Mouse (Mus musculus): Measurements from ENCODE around the gene Foxe3. TPM values are rescaled to one million over a fixed set of nuclear protein-coding genes. Genes with fewer than 3 reads are reported as not detected.
A peak's percentile ranks its signal among the peaks of the same experiment; 100 is the strongest.

Foxe3 gene
- polyA plus RNA-seq, 1 experiment from 2014 or later, result not detected

DNA sequence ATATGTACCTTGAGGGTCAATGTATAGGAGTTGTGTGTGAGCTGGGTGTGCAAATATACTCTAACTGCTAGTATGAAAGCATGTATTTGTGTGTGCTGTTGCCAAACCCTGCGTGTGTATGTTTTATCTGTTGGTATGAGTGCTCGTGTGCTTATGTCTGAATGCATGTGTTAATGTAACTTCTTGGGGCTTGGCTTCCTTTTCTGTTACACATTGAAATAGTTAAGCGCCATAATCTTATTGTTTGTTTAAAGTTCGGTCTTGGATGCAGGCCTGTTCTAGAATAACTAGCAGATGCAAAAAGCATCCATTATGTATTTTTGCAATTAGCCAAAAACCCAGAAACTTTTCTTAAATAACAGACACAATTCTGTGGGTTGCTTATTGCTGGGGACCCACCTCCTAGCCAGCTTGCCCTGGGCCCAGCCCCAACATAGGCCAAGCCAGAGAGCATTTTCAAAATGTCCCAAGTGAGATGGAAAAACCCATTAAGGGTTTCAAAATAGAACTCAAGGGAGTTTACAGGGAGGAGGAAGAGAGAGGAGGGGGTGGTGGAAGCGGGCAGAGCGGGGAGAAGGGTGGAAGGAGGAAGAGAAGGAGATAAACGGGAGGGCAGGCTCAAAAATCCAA lies 22.2 kb upstream of the Foxe3 start:
- ATAC-seq (no peak), DNase-seq (ENCODE audit: low spot score) (no peak)
- 65% methylated on average over 7 of the region's 7 CpGs for WGBS
- H3K36me3 ChIP-seq (ENCODE audit: control insufficient read depth, insufficient read depth, low read length), result no peaks in the 10 kb centered on the region
- 0 out of 2 replicates have a peak, but pooled peaks cover 9% of the 10 kb centered on the region for H3K27me3 ChIP-seq (replicated peaks; ENCODE audit: control insufficient read depth, insufficient read depth, low read length)
- no peak overlapping the region for H3K27ac ChIP-seq (ENCODE audit: low read depth, low read length)
- H3K4me2 ChIP-seq (ENCODE audit: low read length), result no peak overlapping the region
- no peak overlapping the region for H3K4me3 ChIP-seq (ENCODE audit: low read depth, low read length)
- peaks cover 2% of the 10 kb centered on the region; the same call in 1 of the 2 replicates for H3K4me1 ChIP-seq (ENCODE audit: control insufficient read depth, insufficient read depth, low read length)
- H3K9me3 ChIP-seq (replicated peaks; ENCODE audit: control insufficient read depth, low read length), result no peaks in the 10 kb centered on the region
- no peak overlapping the region for H3K9ac ChIP-seq (ENCODE audit: low read length)

- peak; percentile 82 for ATAC-seq
- Histone ChIP-seq H3K9me3 (replicated peaks; ENCODE audit: control insufficient read depth, low read length) (no peaks in the 10 kb centered on the region), H3K9ac (ENCODE audit: low read length) (no peak overlapping the region), H3K4me2 (ENCODE audit: low read length) (no peak overlapping the region), H3K27ac (ENCODE audit: low read depth, low read length) (no peak overlapping the region), H3K4me1 (ENCODE audit: control insufficient read depth, insufficient read depth, low read length) (peaks cover 2% of the 10 kb centered on the region; the same call in 1 of the 2 replicates), H3K4me3 (ENCODE audit: low read depth, low read length) (no peak overlapping the region), H3K36me3 (ENCODE audit: control insufficient read depth, insufficient read depth, low read length) (no peaks in the 10 kb centered on the region), H3K27me3 (replicated peaks; ENCODE audit: control insufficient read depth, insufficient read depth, low read length) (0 out of 2 replicates have a peak, but pooled peaks cover 9% of the 10 kb centered on the region)
- 33% methylated on average over 6 of the region's 6 CpGs for WGBS
- peak; percentile 79 for DNase-seq (ENCODE audit: low spot score)
Measured at GRCm38 (mm10) chr4:114947395-114947794, 21.6 kb upstream of the Foxe3 start.

DNA sequence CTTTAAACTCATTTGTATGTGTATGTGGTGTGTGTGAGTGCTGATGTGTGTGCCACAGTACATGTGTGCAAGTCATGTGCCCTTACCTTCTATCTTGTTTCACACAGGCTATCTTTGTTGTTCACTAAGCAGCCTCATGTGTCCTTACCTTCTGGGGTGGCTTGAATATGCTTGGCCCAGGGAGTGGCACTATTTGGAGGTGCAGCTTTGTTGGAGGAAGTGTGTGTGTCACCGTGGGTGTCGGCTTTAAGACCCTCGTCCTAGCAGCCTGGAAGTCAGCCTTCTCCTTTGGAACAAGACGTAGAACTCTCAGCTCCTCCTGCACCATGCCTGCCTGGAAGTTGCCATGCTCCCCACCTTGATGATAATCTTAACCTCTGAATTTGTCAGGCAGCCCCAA lies 20.6 kb upstream of the Foxe3 start:
- H3K4me2 ChIP-seq (ENCODE audit: low read length), result no peak overlapping the region
- no peaks in the 10 kb centered on the region for H3K36me3 ChIP-seq (ENCODE audit: control insufficient read depth, insufficient read depth, low read length)
- no peak overlapping the region for H3K4me3 ChIP-seq (ENCODE audit: low read depth, low read length)
- H3K9me3 ChIP-seq (replicated peaks; ENCODE audit: control insufficient read depth, low read length), result no peaks in the 10 kb centered on the region
- no peak overlapping the region for H3K27ac ChIP-seq (ENCODE audit: low read depth, low read length)
- WGBS, result 83% methylated on average over 4 of the region's 4 CpGs
- 0 out of 2 replicates have a peak, but pooled peaks cover 9% of the 10 kb centered on the region for H3K27me3 ChIP-seq (replicated peaks; ENCODE audit: control insufficient read depth, insufficient read depth, low read length)
- H3K4me1 ChIP-seq (ENCODE audit: control insufficient read depth, insufficient read depth, low read length), result peaks cover 2% of the 10 kb centered on the region; the same call in 1 of the 2 replicates
- no peak for ATAC-seq
- no peak overlapping the region for H3K9ac ChIP-seq (ENCODE audit: low read length)
- no peak for DNase-seq (ENCODE audit: low spot score)

DNA sequence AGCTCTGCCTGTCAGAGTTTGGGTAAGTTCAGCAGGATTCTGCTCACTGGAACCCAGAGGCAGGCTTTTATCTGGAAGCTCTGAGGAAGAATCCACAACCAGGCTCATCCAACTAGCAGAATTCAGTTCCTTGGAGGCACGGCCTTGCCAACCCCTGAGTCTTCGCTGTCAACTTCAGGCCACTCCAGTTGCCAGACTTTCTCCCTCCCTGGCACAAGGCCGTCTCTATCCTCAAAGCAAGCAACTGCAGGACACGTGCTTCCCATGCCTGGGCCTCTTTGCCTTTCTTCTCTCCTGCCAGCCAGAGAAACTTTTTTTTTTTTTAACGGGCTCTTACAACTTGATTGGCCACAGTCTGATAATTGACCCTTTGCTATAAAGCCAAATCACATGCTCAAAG lies 19.2 kb upstream of the Foxe3 start:
- ATAC-seq (no peak), DNase-seq (ENCODE audit: low spot score) (peak; percentile 37)
- H3K9ac ChIP-seq (ENCODE audit: low read length), result no peak overlapping the region
- 0 out of 2 replicates have a peak, but pooled peaks cover 9% of the 10 kb centered on the region for H3K27me3 ChIP-seq (replicated peaks; ENCODE audit: control insufficient read depth, insufficient read depth, low read length)
- H3K36me3 ChIP-seq (ENCODE audit: control insufficient read depth, insufficient read depth, low read length), result no peaks in the 10 kb centered on the region
- no peaks in the 10 kb centered on the region for H3K9me3 ChIP-seq (replicated peaks; ENCODE audit: control insufficient read depth, low read length)
- H3K27ac ChIP-seq (ENCODE audit: low read depth, low read length), result no peak overlapping the region
- H3K4me1 ChIP-seq (ENCODE audit: control insufficient read depth, insufficient read depth, low read length), result peaks cover 2% of the 10 kb centered on the region; the same call in 1 of the 2 replicates
- H3K4me3 ChIP-seq (ENCODE audit: low read depth, low read length), result no peak overlapping the region
- 16% methylated on average over 5 of the region's 5 CpGs for WGBS
- no peak overlapping the region for H3K4me2 ChIP-seq (ENCODE audit: low read length)

DNA sequence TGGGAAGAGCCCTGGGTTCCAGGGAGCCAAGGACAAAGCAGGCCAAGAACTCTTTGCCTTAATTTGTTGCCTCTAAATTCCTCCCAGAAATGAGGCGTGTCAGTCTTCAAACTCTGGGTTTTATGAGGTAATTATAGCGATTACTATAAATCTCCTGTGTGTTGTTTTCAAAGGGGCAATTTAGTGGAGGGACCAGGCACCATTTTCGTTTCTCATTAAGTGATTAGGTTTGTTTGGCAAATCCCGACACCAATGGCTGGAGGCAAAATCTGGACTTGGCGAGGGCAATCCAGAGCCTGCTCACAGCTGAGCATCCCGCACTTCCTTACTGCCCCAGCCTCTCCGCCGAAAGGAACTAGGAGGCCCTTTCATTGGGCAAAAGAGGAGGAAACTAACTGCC lies 16.8 kb upstream of the Foxe3 start:
- H3K27ac ChIP-seq (ENCODE audit: low read depth, low read length), result no peak overlapping the region
- no peak for ATAC-seq

GRCm38 (mm10) chr4:114942112-114942511 lies 16.3 kb upstream of the Foxe3 start:
- no peaks in the 10 kb centered on the region for H3K36me3 ChIP-seq (ENCODE audit: control insufficient read depth, insufficient read depth, low read length)
- 40% methylated on average over 4 of the region's 4 CpGs for WGBS
- peaks cover 2% of the 10 kb centered on the region; the same call in 1 of the 2 replicates for H3K4me1 ChIP-seq (ENCODE audit: control insufficient read depth, insufficient read depth, low read length)
- no peaks in the 10 kb centered on the region for H3K9me3 ChIP-seq (replicated peaks; ENCODE audit: control insufficient read depth, low read length)
- ATAC-seq (no peak), DNase-seq (ENCODE audit: low spot score) (no peak)
- 0 out of 2 replicates have a peak, but pooled peaks cover 9% of the 10 kb centered on the region for H3K27me3 ChIP-seq (replicated peaks; ENCODE audit: control insufficient read depth, insufficient read depth, low read length)
- no peak overlapping the region for H3K4me3 ChIP-seq (ENCODE audit: low read depth, low read length)
- no peak overlapping the region for H3K9ac ChIP-seq (ENCODE audit: low read length)
- no peak overlapping the region for H3K27ac ChIP-seq (ENCODE audit: low read depth, low read length)
- no peak overlapping the region for H3K4me2 ChIP-seq (ENCODE audit: low read length)

More for the DNA sequence above, 16.8 kb upstream of the Foxe3 start:
- peaks cover 2% of the 10 kb centered on the region; the same call in 1 of the 2 replicates for H3K4me1 ChIP-seq (ENCODE audit: control insufficient read depth, insufficient read depth, low read length)
- DNase-seq (ENCODE audit: low spot score), result peak; percentile 39
- H3K4me2 ChIP-seq (ENCODE audit: low read length), result no peak overlapping the region
- H3K4me3 ChIP-seq (ENCODE audit: low read depth, low read length), result no peak overlapping the region
- H3K9ac ChIP-seq (ENCODE audit: low read length), result no peak overlapping the region
- H3K27me3 ChIP-seq (replicated peaks; ENCODE audit: control insufficient read depth, insufficient read depth, low read length), result 0 out of 2 replicates have a peak, but pooled peaks cover 9% of the 10 kb centered on the region
- H3K9me3 ChIP-seq (replicated peaks; ENCODE audit: control insufficient read depth, low read length), result no peaks in the 10 kb centered on the region
- no peaks in the 10 kb centered on the region for H3K36me3 ChIP-seq (ENCODE audit: control insufficient read depth, insufficient read depth, low read length)
- 18% methylated on average over 8 of the region's 8 CpGs for WGBS

GRCm38 (mm10) chr4:114941311-114941710 lies 15.5 kb upstream of the Foxe3 start:
- WGBS, result 81% methylated on average over 4 of the region's 4 CpGs
- DNase-seq (ENCODE audit: low spot score) (no peak), ATAC-seq (no peak)
- H3K27ac ChIP-seq (ENCODE audit: low read depth, low read length), result no peak overlapping the region
- H3K4me1 ChIP-seq (ENCODE audit: control insufficient read depth, insufficient read depth, low read length), result peaks cover 2% of the 10 kb centered on the region; the same call in 1 of the 2 replicates
- H3K4me3 ChIP-seq (ENCODE audit: low read depth, low read length), result no peak overlapping the region
- H3K36me3 ChIP-seq (ENCODE audit: control insufficient read depth, insufficient read depth, low read length), result no peaks in the 10 kb centered on the region
- H3K9me3 ChIP-seq (replicated peaks; ENCODE audit: control insufficient read depth, low read length), result no peaks in the 10 kb centered on the region
- 0 out of 2 replicates have a peak, but pooled peaks cover 4% of the 10 kb centered on the region for H3K27me3 ChIP-seq (replicated peaks; ENCODE audit: control insufficient read depth, insufficient read depth, low read length)
- H3K9ac ChIP-seq (ENCODE audit: low read length), result no peak overlapping the region
- no peak overlapping the region for H3K4me2 ChIP-seq (ENCODE audit: low read length)

DNA sequence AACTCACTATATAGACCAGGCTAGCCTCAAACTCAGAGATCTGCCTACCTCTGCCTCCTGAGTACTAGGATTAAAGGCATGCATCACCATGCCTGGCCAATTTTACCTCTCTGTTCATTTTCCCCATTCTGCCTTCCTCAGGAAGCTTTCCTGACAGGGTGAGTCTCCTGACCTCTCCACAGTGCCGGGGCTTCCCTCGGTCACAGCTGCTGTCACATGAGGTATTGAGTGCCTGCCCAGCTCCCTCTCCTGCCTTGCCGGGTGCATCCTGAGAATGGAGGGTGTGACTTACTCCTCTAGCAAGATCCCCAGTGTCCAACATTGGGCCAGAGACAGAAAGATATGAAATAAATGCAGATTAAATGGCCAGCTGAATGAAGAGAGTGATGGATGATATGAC lies 12.4 kb upstream of the Foxe3 start:
- Histone ChIP-seq H3K27me3 (replicated peaks; ENCODE audit: control insufficient read depth, insufficient read depth, low read length) (no peaks in the 10 kb centered on the region), H3K4me2 (ENCODE audit: low read length) (no peak overlapping the region), H3K27ac (ENCODE audit: low read depth, low read length) (no peak overlapping the region), H3K9ac (ENCODE audit: low read length) (no peak overlapping the region), H3K36me3 (ENCODE audit: control insufficient read depth, insufficient read depth, low read length) (no peaks in the 10 kb centered on the region), H3K4me1 (ENCODE audit: control insufficient read depth, insufficient read depth, low read length) (no peaks in the 10 kb centered on the region), H3K9me3 (replicated peaks; ENCODE audit: control insufficient read depth, low read length) (no peaks in the 10 kb centered on the region), H3K4me3 (ENCODE audit: low read depth, low read length) (no peak overlapping the region)
- DNase-seq (ENCODE audit: low spot score) (no peak), ATAC-seq (no peak)
- WGBS, result 70% methylated on average over 3 of the region's 3 CpGs

DNA sequence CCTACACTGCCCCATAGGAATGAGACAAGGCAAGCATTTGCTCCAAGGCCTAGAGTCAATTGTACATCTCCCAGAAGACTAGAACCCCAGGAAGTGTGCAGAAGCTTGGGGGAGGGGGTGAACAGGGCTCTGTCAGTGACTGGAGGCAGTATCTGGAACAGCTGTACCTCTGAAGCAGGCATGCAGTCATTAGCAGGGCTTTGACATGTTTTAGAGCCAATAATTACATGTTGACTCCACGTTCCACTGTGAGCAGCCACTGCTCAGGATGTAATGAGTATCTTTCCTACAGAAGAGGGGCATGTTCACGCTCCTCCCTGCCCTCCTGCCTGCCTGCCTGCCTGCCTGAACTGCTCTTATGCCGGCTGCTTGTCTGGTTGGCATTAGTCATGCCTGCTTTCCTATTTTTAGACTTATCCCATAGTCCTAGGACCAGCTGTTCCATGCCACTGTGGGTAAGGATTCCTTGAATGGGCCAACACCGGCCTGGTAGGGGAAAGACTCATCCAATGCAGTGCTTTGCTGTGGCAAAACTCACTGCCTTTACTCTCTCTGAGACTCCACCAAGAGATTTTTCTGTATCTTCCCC lies 11.7 kb upstream of the Foxe3 start:
- H3K4me1 ChIP-seq (ENCODE audit: control insufficient read depth, insufficient read depth, low read length), result no peaks in the 10 kb centered on the region
- WGBS, result 67% methylated on average over 4 of the region's 4 CpGs
- no peak overlapping the region for H3K4me3 ChIP-seq (ENCODE audit: low read depth, low read length)
- no peak for DNase-seq (ENCODE audit: low spot score)
- H3K27ac ChIP-seq (ENCODE audit: low read depth, low read length), result no peak overlapping the region
- no peaks in the 10 kb centered on the region for H3K9me3 ChIP-seq (replicated peaks; ENCODE audit: control insufficient read depth, low read length)
- no peaks in the 10 kb centered on the region for H3K36me3 ChIP-seq (ENCODE audit: control insufficient read depth, insufficient read depth, low read length)
- no peaks in the 10 kb centered on the region for H3K27me3 ChIP-seq (replicated peaks; ENCODE audit: control insufficient read depth, insufficient read depth, low read length)
- no peak for ATAC-seq
- no peak overlapping the region for H3K4me2 ChIP-seq (ENCODE audit: low read length)
- no peak overlapping the region for H3K9ac ChIP-seq (ENCODE audit: low read length)
